Mouse (Mus musculus) liver, postnatal 0 days (tissue): ENCODE measurements at regions not wholly inside any gene's neighbourhood (a gene's known extent, or its start where the extent isn't known, plus 50 kb on each side); places are given as distances from the start of the nearest gene placed in this dataset.

Experiments used
- ATAC-seq: fragments of 200-750 bp; cut with Nextera tagmentation; 2 replicates; pipeline ENCODE4 v1.8.0; 2017; ENCODE audit warnings: mild to moderate bottlenecking, moderate library complexity
- DNase-seq: peaks from one replicate; pipeline ENCODE4 v3.0.0-alpha.2; 2016
- H3K27ac ChIP-seq: fragments of 300-500 bp; sonication (generic); 2 replicates; pipeline ENCODE4 v1.5.1; 2014; ENCODE audit warnings: antibody characterized with exemption, moderate library complexity, mild to moderate bottlenecking, low read depth
- H3K27me3 ChIP-seq: fragments of 300-500 bp; sonication (generic); 2 replicates; pipeline ENCODE4 v1.6.1; 2014; ENCODE audit warnings: low read length, control low read depth, mixed read lengths; ENCODE audit not compliant: insufficient read depth
- H3K36me3 ChIP-seq: fragments of 300-500 bp; sonication (generic); replicated peaks from 2 replicates; pipeline ENCODE4 v1.6.1; 2014; ENCODE audit warnings: mild to moderate bottlenecking, control low read depth, low read length, moderate library complexity, mixed read lengths; ENCODE audit not compliant: insufficient read depth
- H3K4me1 ChIP-seq: fragments of 300-500 bp; sonication (generic); 2 replicates; pipeline ENCODE4 v1.6.1; 2014; ENCODE audit warnings: antibody characterized with exemption, mild to moderate bottlenecking, control low read depth; ENCODE audit not compliant: insufficient read depth
- H3K4me2 ChIP-seq: fragments of 300-500 bp; sonication (generic); 2 replicates; pipeline ENCODE4 v1.6.1; 2014; ENCODE audit warnings: low read depth, mild to moderate bottlenecking, low read length, moderate library complexity, mixed read lengths
- H3K4me3 ChIP-seq: fragments of 300-500 bp; sonication (generic); 2 replicates; pipeline ENCODE4 v1.5.1; 2014; ENCODE audit warnings: low read depth, low read length
- H3K9ac ChIP-seq: fragments of 300-500 bp; sonication (generic); replicated peaks from 2 replicates; pipeline ENCODE4 v1.6.1; 2014; ENCODE audit warnings: mild to moderate bottlenecking, moderate library complexity
- H3K9me3 ChIP-seq: fragments of 300-500 bp; sonication (generic); 2 replicates; pipeline ENCODE4 v1.6.1; 2016; ENCODE audit warnings: mild to moderate bottlenecking, control low read depth, low read length, mixed read lengths
- CTCF ChIP-seq: sonication (generic); IDR thresholded peaks from 2 replicates; pipeline ENCODE4 v1.5.1; 2016; ENCODE audit warnings: antibody characterized with exemption, low read depth
- EP300 ChIP-seq: IDR thresholded peaks from 2 replicates; pipeline ENCODE4 v1.6.1; 2016; ENCODE audit warnings: antibody characterized with exemption, low read depth, mild to moderate bottlenecking
- WGBS: fragments of 180-500 bp; shearing (Covaris S2); extraction: QIAGEN DNeasy Blood & Tissue Kit; methylation state at CpG from one replicate; pipeline ENCODE4 v1.1.7; 2014; ENCODE audit not compliant: insufficient replicate concordance; 5-methylcytosine and 5-hydroxymethylcytosine counted together

DNA sequence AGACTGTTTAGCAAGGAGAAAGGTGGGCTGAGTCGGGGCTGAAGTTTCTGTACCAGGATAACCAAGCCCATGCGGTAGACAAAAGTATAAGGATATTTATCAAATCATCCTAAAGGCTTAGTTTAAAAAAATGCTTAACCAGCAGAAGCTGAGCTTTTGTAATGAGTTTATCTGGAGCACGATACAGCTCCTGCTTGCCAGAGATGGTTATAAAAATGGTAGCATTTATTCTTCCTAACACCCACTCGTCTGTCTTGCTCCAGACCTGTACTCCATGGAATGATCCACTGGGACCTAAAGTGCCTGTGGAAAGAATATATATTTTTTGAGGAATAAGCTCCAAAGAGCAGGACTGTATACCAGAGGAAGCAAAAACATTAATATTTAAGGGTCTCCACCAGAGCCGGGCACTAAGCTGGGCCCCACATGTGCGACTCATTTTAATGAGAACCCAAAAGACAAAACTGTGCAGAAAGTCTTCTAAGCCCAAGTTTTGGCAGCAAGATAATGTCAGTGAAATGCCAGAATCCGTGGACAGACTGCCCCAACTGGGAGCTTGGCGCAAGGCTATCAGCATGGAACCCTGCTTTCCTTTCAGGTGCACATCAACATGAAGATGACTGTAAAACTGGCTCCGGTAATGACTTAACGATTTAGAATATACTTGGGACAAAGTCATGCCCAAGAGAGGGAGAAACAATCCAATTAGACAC, 1359.2 kb upstream of the Adam24 start:
- Histone ChIP-seq H3K4me1 (no peaks in the 10 kb centered on the region), H3K27ac (no peak overlapping the region), H3K36me3 (no peaks in the 10 kb centered on the region), H3K4me3 (no peak overlapping the region), H3K9ac (no peak overlapping the region), H3K27me3 (no peaks in the 10 kb centered on the region), H3K4me2 (no peak overlapping the region), H3K9me3 (no peaks in the 10 kb centered on the region)
- TF ChIP-seq EP300 (no peak), CTCF (no peak)
- ATAC-seq: no peak
- DNase-seq: no peak
- WGBS: 78% methylated on average over 10 of the region's 10 CpGs

DNA sequence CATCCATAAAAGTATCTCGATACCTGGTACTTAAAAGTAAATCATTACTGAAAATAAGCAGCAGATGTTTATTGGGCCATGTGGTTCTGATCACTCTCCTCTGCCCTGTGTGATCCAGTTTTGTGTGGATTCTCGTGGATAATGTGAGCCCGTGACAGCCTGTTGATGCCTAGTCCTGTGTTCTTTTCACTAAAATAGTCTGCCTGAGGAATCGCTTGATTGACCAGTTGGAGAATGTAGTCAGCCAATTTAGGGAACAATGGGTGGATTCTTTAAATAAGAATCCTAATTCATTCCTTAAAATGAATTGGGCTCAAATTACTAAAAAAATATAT, 1358.7 kb upstream of the Adam24 start:
- ATAC-seq (no peak), DNase-seq (no peak)
- TF ChIP-seq CTCF: no peak
- TF ChIP-seq EP300: no peak
- Histone ChIP-seq H3K4me1 (no peaks in the 10 kb centered on the region), H3K9me3 (no peaks in the 10 kb centered on the region), H3K36me3 (no peaks in the 10 kb centered on the region), H3K4me2 (no peak overlapping the region), H3K9ac (no peak overlapping the region), H3K27ac (no peak overlapping the region), H3K4me3 (no peak overlapping the region), H3K27me3 (no peaks in the 10 kb centered on the region)
- 75% methylated on average over 4 of the region's 4 CpGs for WGBS

DNA sequence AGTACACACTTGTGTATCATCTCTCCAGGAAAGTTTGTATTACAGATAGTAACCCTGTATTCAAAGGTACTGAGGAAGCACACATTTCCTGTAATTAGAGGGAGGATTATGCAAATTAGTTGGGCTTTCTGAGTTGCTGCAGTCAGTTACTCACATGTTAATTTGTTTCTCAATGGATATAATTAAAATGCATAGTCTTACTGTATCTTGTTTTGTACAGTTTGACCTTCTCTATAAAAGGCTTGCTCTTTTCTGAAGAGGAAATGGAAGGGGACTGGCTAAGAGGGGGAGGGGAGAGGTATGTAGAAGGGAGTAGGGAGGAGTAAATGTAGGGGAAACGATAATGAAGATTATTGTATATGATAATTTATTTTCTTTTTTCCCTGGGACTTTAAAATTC, 1345.5 kb upstream of the Adam24 start:
- no peaks in the 10 kb centered on the region for H3K27me3 ChIP-seq
- DNase-seq (no peak), ATAC-seq (no peak)
- no peak overlapping the region for H3K9ac ChIP-seq
- H3K9me3 ChIP-seq: no peaks in the 10 kb centered on the region
- H3K4me2 ChIP-seq: no peak overlapping the region
- WGBS: 75% methylated on average over 1 of the region's 1 CpGs
- H3K4me3 ChIP-seq: no peak overlapping the region
- TF ChIP-seq CTCF: no peak
- H3K27ac ChIP-seq: no peak overlapping the region
- H3K36me3 ChIP-seq: no peaks in the 10 kb centered on the region
- no peaks in the 10 kb centered on the region for H3K4me1 ChIP-seq

DNA sequence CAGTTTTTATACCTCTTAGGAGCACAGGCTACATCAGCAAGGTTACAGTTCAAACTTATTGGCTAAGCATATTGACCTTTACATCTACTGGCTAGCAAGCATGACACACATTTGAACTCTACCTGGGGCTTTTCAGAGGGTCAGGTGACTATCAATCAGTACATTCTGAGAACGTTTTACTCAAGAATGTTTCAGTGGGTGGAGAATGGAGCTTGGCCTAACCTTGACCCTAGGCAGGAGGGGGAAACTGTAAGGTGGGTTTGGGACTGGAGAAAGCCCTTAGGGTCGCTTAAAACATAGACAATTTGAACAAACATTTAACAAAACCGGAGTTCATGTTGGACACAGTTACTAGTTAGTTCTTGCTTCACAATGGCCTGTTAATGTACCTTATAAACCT, 1330.1 kb upstream of the Adam24 start:
- H3K4me3 ChIP-seq: no peak overlapping the region
- no peak overlapping the region for H3K4me2 ChIP-seq
- no peak overlapping the region for H3K27ac ChIP-seq
- H3K9me3 ChIP-seq: no peaks in the 10 kb centered on the region
- no peaks in the 10 kb centered on the region for H3K27me3 ChIP-seq
- H3K9ac ChIP-seq: no peak overlapping the region
- ATAC-seq: no peak
- no peaks in the 10 kb centered on the region for H3K36me3 ChIP-seq
- TF ChIP-seq CTCF (no peak), EP300 (no peak)
- no peak for DNase-seq
- 49% methylated on average over 3 of the region's 3 CpGs for WGBS
- H3K4me1 ChIP-seq: no peaks in the 10 kb centered on the region

DNA sequence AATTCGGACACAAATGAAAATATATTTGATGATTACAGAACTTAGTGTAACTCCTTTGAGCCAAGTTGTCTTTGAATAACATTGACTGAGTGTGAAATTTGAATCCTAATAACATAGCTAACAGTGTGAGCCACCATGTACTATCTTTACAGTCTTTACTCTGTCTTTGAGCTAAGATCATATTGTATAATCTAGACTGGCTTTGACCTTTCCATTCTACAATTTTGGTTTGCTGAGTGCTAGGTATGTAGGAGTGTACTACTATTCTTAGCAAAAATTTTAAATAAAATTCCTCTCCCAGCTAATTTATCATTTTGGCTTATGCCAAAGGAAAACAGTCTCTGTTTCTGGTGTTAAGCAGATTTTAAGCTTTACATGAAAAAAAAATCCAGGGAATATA, 1328.4 kb upstream of the Adam24 start:
- ATAC-seq (no peak), DNase-seq (no peak)
- Histone ChIP-seq H3K27ac (no peak overlapping the region), H3K27me3 (no peaks in the 10 kb centered on the region), H3K4me3 (no peak overlapping the region), H3K36me3 (no peaks in the 10 kb centered on the region), H3K9me3 (no peaks in the 10 kb centered on the region), H3K4me1 (no peaks in the 10 kb centered on the region), H3K4me2 (no peak overlapping the region), H3K9ac (no peak overlapping the region)
- 75% methylated on average over 1 of the region's 1 CpGs for WGBS
- TF ChIP-seq CTCF: no peak
- no peak for TF ChIP-seq EP300

DNA sequence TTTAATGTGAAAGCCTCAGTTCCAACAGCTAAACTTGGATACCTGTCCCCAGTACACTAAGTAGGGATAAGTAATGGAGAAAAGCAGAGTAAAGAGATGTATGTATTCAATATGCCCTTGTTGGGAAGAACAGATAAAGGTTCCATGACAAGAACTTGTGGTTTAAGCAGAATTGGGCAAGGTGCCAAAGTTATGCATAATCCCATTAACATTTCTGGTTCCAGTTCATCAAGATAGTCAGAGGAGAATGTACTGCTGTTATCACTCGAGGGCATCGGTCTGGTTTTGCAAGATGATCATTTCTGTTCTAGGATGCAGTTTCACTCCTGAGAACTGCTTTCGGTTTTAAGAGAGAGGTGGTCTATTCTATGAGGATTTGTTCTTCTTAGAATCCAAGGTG, 1325.9 kb upstream of the Adam24 start:
- H3K9ac ChIP-seq: no peak overlapping the region
- no peak for TF ChIP-seq CTCF
- TF ChIP-seq EP300: no peak
- H3K4me3 ChIP-seq: no peak overlapping the region
- ATAC-seq (no peak), DNase-seq (no peak)
- H3K4me1 ChIP-seq: no peaks in the 10 kb centered on the region
- no peaks in the 10 kb centered on the region for H3K9me3 ChIP-seq
- H3K27ac ChIP-seq: no peak overlapping the region
- no peaks in the 10 kb centered on the region for H3K36me3 ChIP-seq
- WGBS: 63% methylated on average over 3 of the region's 3 CpGs
- H3K4me2 ChIP-seq: no peak overlapping the region
- H3K27me3 ChIP-seq: no peaks in the 10 kb centered on the region

DNA sequence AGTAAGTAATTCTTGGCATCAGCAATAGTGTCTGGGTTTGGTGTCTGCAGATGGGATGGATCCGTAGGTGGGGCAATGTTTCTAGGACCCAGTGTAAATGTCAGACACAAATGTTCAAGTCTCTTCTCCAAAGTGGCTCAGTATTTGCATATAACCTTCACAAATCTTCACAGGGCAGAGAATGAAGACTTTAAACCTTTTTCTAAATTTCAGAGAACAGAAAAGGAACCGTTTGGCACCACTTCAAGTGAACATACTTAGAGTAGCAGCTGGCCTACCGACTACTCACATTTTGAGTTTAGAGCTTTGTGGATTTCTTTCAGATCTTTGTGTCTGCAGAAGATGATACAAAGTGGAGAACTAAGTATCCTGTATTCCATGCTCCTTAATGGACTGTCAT, 1319.5 kb upstream of the Adam24 start:
- TF ChIP-seq EP300: no peak
- TF ChIP-seq CTCF: no peak
- whole genome bisulfite sequencing: 72% methylated on average over 3 of the region's 3 CpGs
- Histone ChIP-seq H3K9me3 (no peaks in the 10 kb centered on the region), H3K27ac (no peak overlapping the region), H3K27me3 (no peaks in the 10 kb centered on the region), H3K4me2 (no peak overlapping the region), H3K9ac (no peak overlapping the region), H3K4me3 (no peak overlapping the region), H3K36me3 (no peaks in the 10 kb centered on the region), H3K4me1 (no peaks in the 10 kb centered on the region)
- no peak for ATAC-seq
- DNase-seq: no peak
